Mouse (Mus musculus) forebrain, embryonic 15.5 days (tissue): ENCODE measurements at regions not wholly inside any gene's neighbourhood (a gene's known extent, or its start where the extent isn't known, plus 50 kb on each side); places are given as distances from the start of the nearest gene placed in this dataset.

Experiments
- ATAC-seq: fragments of 200-750 bp; cut with Nextera tagmentation; replicated peaks from 2 replicates; pipeline ENCODE4 v1.8.0; 2017; ENCODE audit warnings: mild to moderate bottlenecking, moderate TSS enrichment, moderate library complexity
- H3K27ac ChIP-seq: fragments of 300-500 bp; sonication (generic); replicated peaks from 2 replicates; pipeline ENCODE4 v1.5.1; 2015; ENCODE audit warnings: mild to moderate bottlenecking, inconsistent platforms
- H3K27me3 ChIP-seq: fragments of 300-500 bp; sonication (generic); 2 replicates; pipeline ENCODE4 v1.6.1; 2015; ENCODE audit warnings: inconsistent platforms
- H3K36me3 ChIP-seq: fragments of 300-500 bp; sonication (generic); 2 replicates; pipeline ENCODE4 v1.6.1; 2015; ENCODE audit warnings: mild to moderate bottlenecking, inconsistent platforms
- H3K4me1 ChIP-seq: fragments of 300-500 bp; sonication (generic); 2 replicates; pipeline ENCODE4 v1.6.1; 2015; ENCODE audit warnings: inconsistent platforms
- H3K4me2 ChIP-seq: fragments of 300-500 bp; sonication (generic); replicated peaks from 2 replicates; pipeline ENCODE4 v1.6.1; 2015; ENCODE audit warnings: mild to moderate bottlenecking, inconsistent platforms
- H3K4me3 ChIP-seq: fragments of 300-500 bp; sonication (generic); 2 replicates; pipeline ENCODE4 v1.5.1; 2015; ENCODE audit warnings: mild to moderate bottlenecking, inconsistent platforms
- H3K9ac ChIP-seq: fragments of 300-500 bp; sonication (generic); replicated peaks from 2 replicates; pipeline ENCODE4 v1.6.1; 2015; ENCODE audit warnings: mild to moderate bottlenecking, inconsistent platforms
- H3K9me3 ChIP-seq: fragments of 300-500 bp; sonication (generic); 2 replicates; pipeline ENCODE4 v1.6.1; 2016; ENCODE audit warnings: inconsistent platforms
- WGBS: fragments of 180-500 bp; shearing (Covaris S2); methylation state at CpG from one replicate; pipeline ENCODE4 v1.1.7; 2015; ENCODE audit warnings: mixed read lengths; 5-methylcytosine and 5-hydroxymethylcytosine counted together

DNA sequence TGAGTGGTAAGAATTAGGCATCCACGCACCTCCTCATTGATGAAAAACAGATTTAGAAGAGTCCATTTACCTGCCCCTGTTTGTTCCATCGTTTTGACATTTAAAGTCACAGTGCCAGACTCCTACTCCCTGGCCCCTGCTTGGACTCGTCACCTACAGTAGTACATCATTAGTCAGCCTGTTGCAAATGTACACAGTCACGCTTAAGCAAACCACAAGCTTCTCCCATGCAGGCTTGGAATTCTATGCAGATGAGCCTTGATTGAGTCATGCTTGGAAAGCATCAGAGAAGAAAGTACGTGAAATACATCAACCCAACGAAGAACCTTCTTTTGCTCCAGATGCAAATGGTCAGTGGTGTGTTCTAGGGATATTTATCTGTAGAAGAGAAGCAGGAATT is 233.8 kb downstream of the Spry2 start:
- no peak overlapping the region for H3K9ac ChIP-seq
- no peaks in the 10 kb centered on the region for H3K36me3 ChIP-seq
- 90% methylated on average over 6 of the region's 6 CpGs for WGBS
- no peaks in the 10 kb centered on the region for H3K9me3 ChIP-seq
- H3K27ac ChIP-seq = no peak overlapping the region
- H3K27me3 ChIP-seq = no peaks in the 10 kb centered on the region
- ATAC-seq = no peak
- H3K4me2 ChIP-seq = no peak overlapping the region
- no peak overlapping the region for H3K4me3 ChIP-seq
- H3K4me1 ChIP-seq = peaks cover 13% of the 10 kb centered on the region

DNA sequence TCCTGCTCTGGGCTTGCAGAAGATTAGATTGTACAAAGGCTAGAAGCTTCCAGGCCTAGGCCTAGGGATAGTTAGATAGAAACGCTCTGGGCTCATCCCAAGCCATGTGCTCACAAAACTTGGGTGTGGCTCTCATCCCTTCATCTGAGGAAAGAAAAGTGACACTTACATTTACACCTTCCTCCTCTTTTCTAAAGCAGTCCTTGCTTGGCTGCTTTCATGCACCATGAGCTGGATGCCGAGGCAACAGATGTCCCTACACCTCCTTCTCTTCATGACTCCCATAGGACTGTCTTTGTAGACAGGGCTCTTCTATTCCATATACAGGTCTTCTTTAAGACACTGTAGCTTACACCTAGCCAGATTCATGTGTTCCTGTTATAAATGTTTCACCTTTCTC is 238.3 kb downstream of the Spry2 start:
- Histone ChIP-seq H3K27ac (no peak overlapping the region), H3K9ac (no peak overlapping the region), H3K4me2 (no peak overlapping the region), H3K9me3 (no peaks in the 10 kb centered on the region), H3K4me1 (no peaks in the 10 kb centered on the region), H3K27me3 (no peaks in the 10 kb centered on the region), H3K4me3 (no peak overlapping the region), H3K36me3 (no peaks in the 10 kb centered on the region)
- WGBS = 88% methylated on average over 2 of the region's 2 CpGs
- ATAC-seq = no peak

- no peak overlapping the region for H3K4me3 ChIP-seq
- no peaks in the 10 kb centered on the region for H3K9me3 ChIP-seq
- H3K4me1 ChIP-seq = 0 out of 2 replicates have a peak, but pooled peaks cover 6% of the 10 kb centered on the region
- WGBS = 92% methylated on average over 3 of the region's 3 CpGs
- no peak overlapping the region for H3K4me2 ChIP-seq
- no peaks in the 10 kb centered on the region for H3K36me3 ChIP-seq
- no peak for ATAC-seq
- no peaks in the 10 kb centered on the region for H3K27me3 ChIP-seq
- H3K27ac ChIP-seq = no peak overlapping the region
- H3K9ac ChIP-seq = no peak overlapping the region
Measured at GRCm38 (mm10) chr14:105647166-105647565, 249.5 kb downstream of the Spry2 start.

DNA sequence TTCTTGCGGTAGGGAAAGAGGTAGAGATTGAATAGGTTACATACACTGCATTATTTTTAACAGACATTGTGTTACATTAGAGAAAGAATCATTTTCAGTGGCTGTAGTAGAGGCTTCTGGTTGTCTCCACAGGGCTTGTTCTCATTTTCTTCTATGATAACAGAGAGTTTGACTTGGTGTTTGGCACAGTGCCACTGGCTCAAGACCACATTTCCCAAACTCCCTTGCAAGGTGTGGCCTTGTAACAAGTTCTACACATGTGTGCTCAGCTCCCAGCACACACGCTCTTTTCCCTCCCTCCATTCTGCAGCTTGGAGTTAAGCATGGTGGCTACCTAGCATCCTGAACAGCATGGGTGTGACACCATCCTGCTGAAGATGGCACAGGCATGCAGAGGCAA is 252.2 kb downstream of the Spry2 start:
- Histone ChIP-seq H3K4me1 (0 out of 2 replicates have a peak, but pooled peaks cover 6% of the 10 kb centered on the region), H3K36me3 (no peaks in the 10 kb centered on the region), H3K4me2 (no peak overlapping the region), H3K9me3 (no peaks in the 10 kb centered on the region), H3K9ac (no peak overlapping the region), H3K27me3 (no peaks in the 10 kb centered on the region), H3K27ac (no peak overlapping the region), H3K4me3 (no peak overlapping the region)
- no peak for ATAC-seq
- 83% methylated on average over 2 of the region's 2 CpGs for WGBS

GRCm38 (mm10) chr14:105643285-105643957 is 253.2 kb downstream of the Spry2 start:
- Histone ChIP-seq H3K9me3 (no peaks in the 10 kb centered on the region), H3K9ac (no peak overlapping the region), H3K27ac (no peak overlapping the region), H3K27me3 (no peaks in the 10 kb centered on the region), H3K4me1 (0 out of 2 replicates have a peak, but pooled peaks cover 6% of the 10 kb centered on the region), H3K4me2 (no peak overlapping the region), H3K36me3 (no peaks in the 10 kb centered on the region), H3K4me3 (no peak overlapping the region)
- ATAC-seq = peak; percentile 73; the same call in 1 of the 2 replicates
- WGBS = 50% methylated on average over 7 of the region's 7 CpGs

GRCm38 (mm10) chr14:105632335-105632734 is 264.3 kb downstream of the Spry2 start:
- ATAC-seq = no peak

DNA sequence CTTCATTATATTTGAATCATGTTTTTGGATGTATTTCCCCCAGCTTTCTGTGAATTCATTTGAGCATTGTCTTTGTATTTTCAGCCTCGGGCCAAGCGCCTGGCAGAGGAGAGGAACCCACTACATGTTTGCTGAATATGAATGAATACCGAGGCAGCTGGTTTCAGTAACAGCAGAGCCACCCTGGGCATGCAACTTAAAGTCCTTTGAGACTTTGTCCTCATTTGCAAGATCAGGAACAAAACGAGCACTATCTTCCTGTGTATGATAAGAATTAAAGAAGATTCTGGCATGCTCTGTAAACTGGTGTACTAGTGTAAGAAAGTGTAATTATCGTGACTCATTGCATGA is 265.0 kb downstream of the Spry2 start:
- no peak overlapping the region for H3K4me3 ChIP-seq
- peak; percentile 76 for ATAC-seq
- H3K4me2 ChIP-seq = peak overlapping the region; percentile 27
- peaks cover 22% of the 10 kb centered on the region for H3K4me1 ChIP-seq
- H3K9ac ChIP-seq = no peak overlapping the region
- H3K9me3 ChIP-seq = no peaks in the 10 kb centered on the region
- WGBS = 19% methylated on average over 5 of the region's 5 CpGs
- H3K27me3 ChIP-seq = no peaks in the 10 kb centered on the region
- peak overlapping the region; percentile 89 for H3K27ac ChIP-seq
- no peaks in the 10 kb centered on the region for H3K36me3 ChIP-seq

More at GRCm38 (mm10) chr14:105632335-105632734, 264.3 kb downstream of the Spry2 start:
- H3K4me1 ChIP-seq = peaks cover 22% of the 10 kb centered on the region
- H3K4me2 ChIP-seq = no peak overlapping the region
- 97% methylated on average over 4 of the region's 4 CpGs for WGBS
- H3K9ac ChIP-seq = no peak overlapping the region
- H3K27ac ChIP-seq = peak overlapping the region; percentile 89
- H3K4me3 ChIP-seq = no peak overlapping the region
- no peaks in the 10 kb centered on the region for H3K9me3 ChIP-seq
- H3K36me3 ChIP-seq = no peaks in the 10 kb centered on the region
- no peaks in the 10 kb centered on the region for H3K27me3 ChIP-seq

- no peaks in the 10 kb centered on the region for H3K36me3 ChIP-seq
- no peaks in the 10 kb centered on the region for H3K27me3 ChIP-seq
- peak overlapping the region; percentile 89 for H3K27ac ChIP-seq
- 12% methylated on average over 9 of the region's 9 CpGs for WGBS
- H3K4me2 ChIP-seq = peak overlapping the region; percentile 27
- peaks cover 22% of the 10 kb centered on the region for H3K4me1 ChIP-seq
- no peaks in the 10 kb centered on the region for H3K9me3 ChIP-seq
- H3K9ac ChIP-seq = no peak overlapping the region
- H3K4me3 ChIP-seq = peak overlapping the region; percentile 7; the same call in 1 of the 2 replicates
- ATAC-seq = peak; percentile 93
Measured at GRCm38 (mm10) chr14:105630867-105631680, 265.5 kb downstream of the Spry2 start.

GRCm38 (mm10) chr14:105630444-105630843 is 266.2 kb downstream of the Spry2 start:
- peak; percentile 47 for ATAC-seq
- Histone ChIP-seq H3K36me3 (no peaks in the 10 kb centered on the region), H3K27me3 (no peaks in the 10 kb centered on the region), H3K4me1 (peaks cover 22% of the 10 kb centered on the region), H3K4me3 (no peak overlapping the region), H3K9ac (no peak overlapping the region), H3K4me2 (no peak overlapping the region), H3K27ac (peak overlapping the region; percentile 89; the same call in 1 of the 2 replicates), H3K9me3 (no peaks in the 10 kb centered on the region)
- WGBS = 46% methylated on average over 5 of the region's 5 CpGs

DNA sequence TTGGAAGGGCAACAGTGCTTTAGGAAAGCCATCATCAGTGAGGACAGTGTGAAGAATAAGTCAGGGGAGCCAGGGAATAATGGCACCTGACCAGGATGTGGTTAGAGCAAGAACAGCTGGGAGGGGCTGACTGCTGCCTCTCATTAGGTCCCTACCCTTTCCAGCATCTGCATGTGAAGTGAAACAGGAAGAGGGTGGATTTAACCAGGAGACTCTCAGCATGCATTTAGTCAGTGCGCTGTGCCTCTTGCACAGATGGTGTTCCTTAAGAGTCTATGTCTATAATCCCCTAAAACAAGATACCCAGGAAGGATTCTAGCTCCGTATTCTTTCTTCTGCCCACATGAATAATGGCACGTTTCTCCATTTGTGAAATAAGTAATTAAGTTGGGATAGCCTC is 267.9 kb downstream of the Spry2 start:
- Histone ChIP-seq H3K27me3 (no peaks in the 10 kb centered on the region), H3K36me3 (no peaks in the 10 kb centered on the region), H3K27ac (no peak overlapping the region), H3K9ac (no peak overlapping the region), H3K4me1 (peaks cover 28% of the 10 kb centered on the region), H3K4me2 (no peak overlapping the region), H3K9me3 (no peaks in the 10 kb centered on the region), H3K4me3 (no peak overlapping the region)
- no peak for ATAC-seq
- 41% methylated on average over 3 of the region's 3 CpGs for WGBS

- ATAC-seq = no peak
- no peak overlapping the region for H3K9ac ChIP-seq
- H3K27me3 ChIP-seq = no peaks in the 10 kb centered on the region
- no peak overlapping the region for H3K27ac ChIP-seq
- no peaks in the 10 kb centered on the region for H3K36me3 ChIP-seq
- WGBS = 75% methylated on average over 7 of the region's 7 CpGs
- no peak overlapping the region for H3K4me2 ChIP-seq
- no peaks in the 10 kb centered on the region for H3K9me3 ChIP-seq
- H3K4me3 ChIP-seq = no peak overlapping the region
- H3K4me1 ChIP-seq = peaks cover 11% of the 10 kb centered on the region
Measured at GRCm38 (mm10) chr14:105624387-105624786, 272.2 kb downstream of the Spry2 start.

- H3K4me2 ChIP-seq = no peak overlapping the region
- no peaks in the 10 kb centered on the region for H3K27me3 ChIP-seq
- no peak overlapping the region for H3K27ac ChIP-seq
- ATAC-seq = no peak
- no peak overlapping the region for H3K4me3 ChIP-seq
- H3K4me1 ChIP-seq = peaks cover 8% of the 10 kb centered on the region
- no peak overlapping the region for H3K9ac ChIP-seq
- no peaks in the 10 kb centered on the region for H3K36me3 ChIP-seq
- no peaks in the 10 kb centered on the region for H3K9me3 ChIP-seq
- 96% methylated on average over 5 of the region's 5 CpGs for WGBS
Measured at GRCm38 (mm10) chr14:105622166-105622565, 274.5 kb downstream of the Spry2 start.
